Mouse (Mus musculus) kidney, adult 18-20 months (tissue): ENCODE data around the gene Lrfn1.
A peak's percentile ranks its signal among the peaks of the same experiment; 100 is the strongest.

Experiments
- DNase-seq: peaks from one replicate; pipeline ENCODE4 v3.0.0; 2021

Lrfn1 gene

GRCm38 (mm10) chr7:28451531-28452360 lies at the start of gene Lrfn1:
TSS of gene Lrfn1 (plus strand) at chr7:28451980.
- DNase-seq, result no peak

DNA sequence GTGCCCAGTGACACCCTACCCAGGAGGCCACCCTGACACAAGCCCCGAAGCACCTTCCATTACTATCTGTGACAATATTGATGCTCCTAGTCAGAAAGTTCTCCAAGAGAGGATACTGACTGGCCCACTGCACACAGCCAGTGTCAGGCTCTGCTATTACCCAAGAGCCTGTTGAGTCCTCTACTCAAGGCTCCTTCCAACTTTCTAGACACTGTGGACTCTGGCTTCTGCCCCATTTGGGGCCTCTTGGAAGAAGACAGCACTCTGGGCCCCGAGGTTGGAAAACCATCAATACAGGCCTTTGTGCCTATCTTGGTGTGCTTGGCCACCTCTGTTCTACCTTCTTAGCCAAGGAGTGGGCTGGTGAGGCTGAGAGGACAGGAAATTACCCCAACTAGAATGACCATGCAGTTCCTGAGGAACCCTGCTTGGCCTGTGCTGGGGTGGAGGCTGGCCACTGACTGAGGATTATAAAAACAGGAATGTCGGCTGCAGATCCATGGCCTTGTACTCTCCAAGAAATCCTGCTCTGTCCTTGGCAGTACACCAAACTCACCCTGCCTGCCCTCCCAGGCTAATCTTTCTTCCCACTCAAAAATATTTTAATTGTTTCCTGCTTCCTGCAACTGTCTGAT lies 40.8 kb upstream of the Lrfn1 start:
- peak; percentile 46 for DNase-seq

GRCm38 (mm10) chr7:28412826-28413225 lies 39.0 kb upstream of the Lrfn1 start:
- no peak for DNase-seq

DNA sequence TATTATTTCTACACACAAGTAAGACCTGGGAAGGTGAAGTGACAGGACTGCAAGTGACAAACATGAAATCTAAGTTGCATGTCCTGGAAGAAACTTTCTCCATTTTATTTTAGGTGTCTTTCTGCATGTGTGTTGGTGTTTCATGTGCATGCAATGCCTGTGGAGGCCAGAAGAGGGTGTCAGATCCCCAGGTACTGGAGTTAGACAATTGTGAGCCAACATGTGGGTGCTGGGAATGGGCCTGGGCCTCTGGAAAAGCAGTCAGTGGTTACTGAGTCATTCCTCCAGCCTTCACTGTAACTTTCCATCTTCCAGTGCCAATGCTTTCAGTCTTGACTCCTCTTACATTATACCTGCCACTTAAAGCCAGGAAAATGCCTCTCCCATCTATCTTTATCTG lies 34.4 kb upstream of the Lrfn1 start:
- no peak for DNase-seq

DNA sequence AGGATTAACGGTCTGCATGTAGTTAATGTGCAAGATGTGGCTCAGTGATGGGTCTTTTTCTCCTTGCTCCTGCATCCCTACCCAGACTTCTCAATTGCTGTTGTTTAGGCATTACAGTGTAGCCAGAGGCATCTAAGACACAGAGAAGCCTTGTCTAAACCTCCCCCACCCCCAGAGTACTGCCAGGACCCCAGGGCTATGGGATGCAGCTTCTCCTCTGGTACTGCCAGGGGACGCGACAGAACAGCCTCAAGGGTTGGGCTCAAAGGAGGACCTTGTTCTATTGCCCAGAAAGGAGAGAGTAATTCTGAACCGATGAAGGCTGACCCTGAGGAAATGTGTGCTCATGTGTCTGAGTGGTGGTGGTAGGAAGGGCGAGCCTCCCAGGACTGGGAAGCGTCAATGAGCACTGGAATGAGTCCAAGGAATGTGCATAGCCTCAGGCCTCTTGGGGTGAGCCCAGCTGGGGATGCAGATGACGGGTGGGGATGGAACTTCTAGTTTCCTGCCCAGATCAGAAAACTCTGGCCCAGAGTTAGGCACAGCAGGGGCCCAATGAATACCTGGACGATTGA lies 33.6 kb upstream of the Lrfn1 start:
- peak; percentile 51 for DNase-seq

DNA sequence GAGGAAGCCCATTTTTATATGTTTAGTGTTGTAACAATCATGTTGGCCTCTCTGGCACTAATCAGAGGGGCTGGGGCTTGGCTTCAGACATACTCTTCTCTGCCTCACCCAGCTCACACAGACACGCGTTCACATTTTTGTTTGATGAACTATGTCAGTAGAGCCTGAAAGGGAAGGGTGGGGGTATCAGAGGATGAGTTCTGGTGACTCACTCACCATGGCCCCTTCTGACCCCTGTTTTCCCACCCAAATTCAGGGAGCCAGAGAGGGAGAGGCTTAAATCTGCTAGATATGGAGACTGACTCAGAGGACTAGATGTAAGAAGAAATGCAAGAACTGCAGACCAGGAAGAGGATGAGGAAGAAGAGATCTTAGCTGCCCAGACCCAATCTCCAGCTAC lies 32.4 kb upstream of the Lrfn1 start:
- no peak for DNase-seq

DNA sequence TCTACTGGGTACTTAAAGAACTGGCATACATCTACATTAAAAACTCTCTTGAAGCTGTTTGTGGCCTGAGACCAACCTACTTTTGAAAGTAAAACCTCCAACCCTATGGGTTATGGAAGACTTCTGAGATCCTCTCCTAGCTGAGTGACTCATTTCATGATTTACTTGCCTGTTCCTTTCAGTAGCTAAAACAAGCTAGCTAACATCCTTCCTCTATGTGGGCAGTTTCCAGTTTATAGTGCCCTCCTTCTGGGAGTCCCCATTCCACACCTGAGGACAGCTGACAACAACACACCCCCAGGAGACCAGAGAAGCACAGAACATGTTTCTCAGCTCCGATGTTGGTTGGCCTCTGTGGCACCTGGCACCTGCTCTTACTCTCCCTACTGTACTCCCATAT lies 28.8 kb upstream of the Lrfn1 start:
- no peak for DNase-seq

DNA sequence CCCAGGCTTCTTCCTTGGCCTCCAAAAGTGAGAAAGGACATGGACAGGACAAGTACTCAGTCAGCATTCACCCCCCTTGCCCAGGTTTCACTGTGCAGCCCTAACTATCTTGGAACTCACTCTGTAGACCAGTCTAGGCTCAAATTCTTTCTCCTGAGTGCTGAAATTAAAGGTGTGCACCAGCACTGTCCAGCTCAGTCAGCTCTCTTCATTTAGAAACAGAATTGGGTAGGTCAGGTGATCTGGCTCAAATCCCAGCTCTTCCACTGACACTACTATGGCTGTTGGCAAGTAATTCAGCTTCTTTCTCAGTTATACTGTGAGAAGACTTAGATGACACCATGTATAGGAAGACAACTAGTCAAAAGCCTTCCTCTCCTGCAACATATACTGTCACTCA lies 24.0 kb upstream of the Lrfn1 start:
- no peak for DNase-seq

DNA sequence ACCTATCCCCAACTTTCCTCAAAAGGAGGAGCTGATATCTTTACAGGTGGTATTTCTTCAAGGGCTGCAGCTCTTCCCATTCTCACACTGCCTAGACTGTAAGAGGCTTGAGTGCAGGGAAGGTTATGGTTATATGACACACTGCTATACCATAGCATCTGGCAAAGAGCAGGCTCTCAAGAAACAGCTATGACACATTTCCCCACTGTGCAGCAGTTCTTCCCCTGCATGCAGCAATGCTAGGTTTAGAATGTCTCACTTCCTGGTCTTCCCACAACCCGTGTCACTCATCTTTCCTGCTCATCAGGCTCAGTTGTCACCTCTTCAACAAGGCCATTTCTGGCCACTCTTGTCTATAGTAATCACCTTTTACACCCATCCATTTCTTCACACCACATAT lies 21.3 kb upstream of the Lrfn1 start:
- no peak for DNase-seq

GRCm38 (mm10) chr7:28432252-28432651 lies 19.5 kb upstream of the Lrfn1 start:
- no peak for DNase-seq

GRCm38 (mm10) chr7:28435660-28436259 lies 16.0 kb upstream of the Lrfn1 start:
- peak; percentile 7 for DNase-seq

GRCm38 (mm10) chr7:28436271-28436904 lies 15.4 kb upstream of the Lrfn1 start:
- DNase-seq, result peak; percentile 100

DNA sequence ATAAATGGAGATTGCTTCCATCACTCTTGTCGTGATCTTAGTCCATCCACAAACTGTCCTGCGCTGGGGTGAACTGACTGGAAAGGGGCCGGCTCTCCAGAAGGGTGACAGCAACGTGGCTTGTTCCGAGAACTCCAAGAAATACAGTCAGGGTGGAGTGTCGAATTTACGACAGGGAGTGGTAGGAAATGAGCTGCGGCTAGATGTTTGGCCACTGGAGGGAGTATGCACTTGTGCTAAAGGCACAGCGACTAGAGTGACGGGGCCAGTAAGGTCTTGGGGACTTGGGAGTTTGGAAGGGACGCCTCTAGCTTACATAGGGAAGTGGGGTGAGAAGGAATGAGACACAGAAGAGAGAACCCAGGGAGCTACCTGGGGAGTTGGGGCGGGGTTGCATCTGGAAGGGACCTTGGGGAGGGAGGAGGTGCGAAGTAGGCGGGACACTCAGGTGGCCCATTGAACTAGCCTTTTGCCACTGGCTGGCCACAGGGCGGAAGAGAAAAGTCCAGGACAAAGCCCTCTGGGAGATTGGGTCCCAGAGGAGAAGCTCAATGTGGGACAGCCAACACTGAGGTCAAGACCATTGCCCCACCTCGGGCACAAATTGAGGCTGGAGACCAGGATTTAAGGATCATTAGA lies 14.7 kb upstream of the Lrfn1 start, which contains the start of gene Gmfg:
Gene Gmfg (plus strand): TSS at position 516 of the 639 bp plus-strand sequence.
- DNase-seq, result peak; percentile 87

DNA sequence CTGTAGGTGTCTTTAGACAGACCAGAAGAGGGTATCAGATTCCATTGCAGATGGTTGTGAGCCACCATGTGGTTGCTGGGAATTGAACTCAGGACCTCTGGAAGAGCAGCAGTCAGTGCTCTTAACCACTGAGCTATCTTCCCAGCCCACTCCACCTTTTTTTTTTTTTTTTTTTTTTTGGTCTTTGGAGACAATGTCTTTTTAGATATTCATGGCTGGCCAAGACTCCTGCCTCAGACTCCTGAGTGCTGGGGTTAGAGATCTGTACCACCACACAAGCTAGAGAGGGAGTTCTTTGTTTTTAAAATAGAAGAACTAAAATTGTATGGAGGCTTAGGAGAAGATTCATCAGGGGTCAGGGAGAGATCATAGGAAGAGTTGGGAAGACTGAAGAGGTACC lies 13.8 kb upstream of the Lrfn1 start:
- DNase-seq, result no peak

GRCm38 (mm10) chr7:28438771-28439170 lies 13.0 kb upstream of the Lrfn1 start:
- DNase-seq, result no peak

DNA sequence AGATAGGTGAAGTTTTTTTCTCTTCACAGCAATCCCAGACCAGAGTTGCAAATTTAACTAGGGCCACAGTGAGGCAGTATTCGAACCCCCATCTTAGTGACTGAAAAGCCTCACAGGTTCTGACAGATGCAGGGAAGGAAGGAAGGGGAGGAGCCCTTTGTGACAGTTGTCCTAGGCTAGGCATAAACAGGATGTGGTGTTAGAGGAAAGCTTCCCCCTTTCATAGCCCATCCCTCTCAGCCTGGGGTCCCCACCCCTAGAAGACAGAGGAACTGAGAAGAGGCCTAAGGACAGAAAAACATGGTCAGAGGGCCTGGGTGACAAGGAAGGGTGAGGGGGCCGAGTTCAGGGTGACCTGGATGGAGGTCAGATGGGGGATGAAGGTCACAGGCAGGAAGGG lies 11.0 kb upstream of the Lrfn1 start:
- peak; percentile 23 for DNase-seq

GRCm38 (mm10) chr7:28441776-28442485 lies 9.8 kb upstream of the Lrfn1 start:
- no peak for DNase-seq

GRCm38 (mm10) chr7:28442688-28443087 lies 9.1 kb upstream of the Lrfn1 start:
- DNase-seq, result no peak

DNA sequence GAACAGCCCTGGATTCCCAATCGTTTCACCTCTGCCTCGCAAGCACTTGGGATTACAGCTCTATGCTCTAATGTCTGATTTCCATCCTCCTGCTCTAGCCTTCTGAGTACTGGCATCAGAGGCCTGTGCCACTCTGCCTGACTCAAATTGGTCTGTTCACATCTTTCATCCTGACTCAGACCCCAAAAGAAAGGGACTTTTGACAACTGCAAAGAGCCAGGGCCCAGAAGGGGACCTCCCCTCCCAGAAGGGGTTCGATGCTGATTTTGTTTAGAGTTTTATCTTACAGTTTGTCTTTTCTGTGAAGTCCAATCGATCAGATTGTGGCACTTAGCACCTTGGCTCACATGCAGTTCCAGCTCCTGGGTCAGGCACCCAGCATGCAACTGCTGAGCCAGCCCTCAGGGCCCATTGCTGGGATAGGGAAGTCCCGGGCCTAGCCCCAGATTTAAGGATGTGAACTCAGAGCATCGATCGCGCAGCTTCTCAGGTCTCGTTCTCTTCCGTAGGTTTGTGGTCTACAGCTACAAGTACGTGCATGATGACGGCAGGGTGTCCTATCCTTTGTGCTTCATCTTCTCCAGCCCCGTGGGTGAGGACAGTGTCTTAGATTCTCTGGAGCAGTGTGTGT lies 7.3 kb upstream of the Lrfn1 start:
- DNase-seq, result no peak

GRCm38 (mm10) chr7:28446446-28446845 lies 5.3 kb upstream of the Lrfn1 start:
- peak; percentile 87 for DNase-seq

DNA sequence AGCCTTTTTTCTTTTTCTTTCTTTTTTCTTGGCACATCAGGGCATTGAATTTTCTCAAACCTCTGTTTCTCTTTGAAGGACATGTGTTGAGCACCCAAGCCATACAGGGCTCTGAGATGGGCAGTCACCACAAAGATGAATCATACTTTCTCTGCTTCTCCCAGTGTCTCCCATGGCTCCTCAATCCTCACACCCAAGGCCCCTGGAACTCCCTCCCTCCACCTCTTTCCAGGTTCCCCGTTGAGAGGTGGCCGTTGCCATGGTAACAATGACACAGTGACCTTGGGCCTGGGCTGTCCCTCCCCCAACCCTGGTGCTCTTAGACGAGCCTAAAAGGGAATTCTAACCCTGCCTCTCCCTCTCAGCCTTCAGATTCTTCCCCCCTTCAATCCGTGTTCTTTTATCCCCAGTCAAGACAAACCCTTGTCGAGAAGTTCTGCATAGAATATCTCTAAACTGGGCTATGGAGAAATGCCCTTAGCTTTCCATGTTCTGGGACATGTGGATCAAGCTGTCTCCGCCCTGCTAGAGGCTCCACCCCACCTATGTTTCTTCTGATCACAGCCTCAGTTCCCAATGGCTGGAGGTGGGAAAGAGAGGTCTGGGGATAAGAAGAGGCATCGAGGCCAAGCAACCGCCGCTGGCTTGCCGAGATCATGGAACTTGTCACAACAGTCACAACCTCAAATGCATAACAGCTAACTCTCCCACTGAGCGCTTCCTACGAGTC lies 4.5 kb upstream of the Lrfn1 start:
- DNase-seq, result peak; percentile 24
